Mouse (Mus musculus): ENCODE data around the gene Palmd. TPM values are rescaled to one million over a fixed set of nuclear protein-coding genes. Genes with fewer than 3 reads are reported as not detected.

Palmd gene
- polyA plus RNA-seq, 1 experiment from 2014 or later: 9.0 TPM

DNA sequence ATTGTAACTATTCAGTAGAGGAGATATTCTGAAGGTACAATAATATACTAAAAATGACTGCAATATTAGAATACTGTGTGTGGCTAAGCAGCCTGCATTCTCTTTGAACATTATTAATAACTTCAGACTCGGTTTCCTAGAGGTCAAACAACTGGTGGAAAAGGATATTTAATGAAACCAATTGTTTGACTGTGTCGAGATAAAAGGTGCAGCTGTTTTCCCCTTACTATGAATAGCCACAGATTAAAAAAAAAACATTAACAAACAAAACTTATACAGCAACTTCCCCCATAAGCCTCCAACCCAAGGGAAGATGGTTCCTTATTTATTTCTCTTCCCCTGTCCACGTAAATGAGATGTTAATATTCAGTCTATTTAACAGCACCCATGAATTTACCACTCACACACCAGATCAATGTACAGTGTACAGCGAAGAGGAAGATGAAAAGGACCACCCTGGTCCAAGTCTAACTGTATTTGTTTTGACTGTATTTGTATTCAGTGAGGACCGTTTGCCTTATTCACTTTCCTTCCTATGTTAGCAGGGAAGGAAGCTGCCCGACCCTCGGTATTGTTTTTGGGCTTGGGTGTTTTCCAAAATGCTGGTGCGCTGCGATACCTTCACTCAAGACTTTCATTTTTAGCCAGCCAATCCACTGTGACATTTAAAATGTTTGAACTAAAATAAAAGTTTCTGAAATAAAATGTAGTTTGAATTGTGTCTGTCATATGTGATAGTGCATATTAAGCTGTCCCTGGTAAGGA lies 13.2 kb upstream of the Palmd start:
- 53% methylated on average over 9 of the region's 9 CpGs for WGBS
- no peaks in the 10 kb centered on the region for H3K27me3 ChIP-seq
- no peak overlapping the region for H3K9ac ChIP-seq
- peak overlapping the region; percentile 5; the same call in 1 of the 2 replicates for H3K4me2 ChIP-seq
- no peaks in the 10 kb centered on the region for H3K36me3 ChIP-seq
- H3K27ac ChIP-seq: peak overlapping the region; percentile 47; the same call in 1 of the 2 replicates
- no peak for ATAC-seq (ENCODE audit: borderline replicate concordance, extremely low read depth, low FRiP score, low TSS enrichment)
- 0 out of 2 replicates have a peak, but pooled peaks cover 4% of the 10 kb centered on the region for H3K4me1 ChIP-seq
- H3K9me3 ChIP-seq: no peaks in the 10 kb centered on the region
- no peak overlapping the region for H3K4me3 ChIP-seq

DNA sequence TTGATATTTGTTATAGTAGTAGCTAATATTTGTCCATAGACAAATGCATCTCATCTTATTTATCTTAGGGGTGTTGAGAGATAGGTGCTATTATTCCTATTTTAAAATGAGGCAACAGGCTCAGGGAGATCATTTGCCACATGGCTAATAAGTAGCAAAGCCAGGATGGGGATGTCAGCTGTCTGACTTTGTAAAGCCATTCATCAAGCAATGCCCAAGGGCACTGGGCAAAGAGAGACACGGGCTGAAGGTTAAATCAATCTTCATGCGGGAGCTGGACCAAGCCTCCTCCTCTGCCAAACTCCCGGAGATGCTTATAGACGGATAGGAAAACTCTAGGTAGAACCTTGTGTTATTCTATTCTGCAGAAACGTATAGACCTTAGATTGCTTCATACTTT lies 999 bp upstream of the Palmd start:
- WGBS: 70% methylated on average over 5 of the region's 5 CpGs
- peaks cover 12% of the 10 kb centered on the region; the same call in 1 of the 2 replicates for H3K4me1 ChIP-seq
- no peak overlapping the region for H3K4me2 ChIP-seq

DNA sequence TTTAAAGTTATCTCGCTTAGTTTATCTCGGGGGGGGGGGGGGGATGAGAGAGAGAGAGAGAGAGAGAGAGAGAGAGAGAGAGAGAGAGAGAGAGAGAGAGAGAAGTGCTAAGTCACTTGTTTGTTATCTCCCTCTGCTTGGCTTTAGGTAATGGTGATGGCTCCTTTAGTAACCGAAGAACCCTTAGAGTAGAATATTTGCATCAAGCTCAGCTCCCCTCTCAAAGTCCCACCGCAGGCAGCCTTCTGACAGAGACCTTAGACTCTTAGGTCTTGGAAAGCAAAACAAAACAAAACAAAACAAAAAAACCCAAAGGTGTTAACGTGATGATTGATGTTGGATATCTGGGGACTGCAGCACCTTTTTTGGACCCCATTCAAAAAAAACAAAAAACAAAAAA lies 216 bp upstream of the Palmd start:
- no peak for ATAC-seq (ENCODE audit: borderline replicate concordance, extremely low read depth, low FRiP score, low TSS enrichment)
- peaks cover 5% of the 10 kb centered on the region; the same call in 1 of the 2 replicates for H3K27me3 ChIP-seq
- peak overlapping the region; percentile 38 for H3K4me3 ChIP-seq
- peak overlapping the region; percentile 61 for H3K4me2 ChIP-seq
- H3K27ac ChIP-seq: no peak overlapping the region
- peaks cover 12% of the 10 kb centered on the region; the same call in 1 of the 2 replicates for H3K4me1 ChIP-seq
- H3K9me3 ChIP-seq: no peaks in the 10 kb centered on the region
- 14% methylated on average over 4 of the region's 5 CpGs for WGBS
- no peak overlapping the region for H3K9ac ChIP-seq
- H3K36me3 ChIP-seq: no peaks in the 10 kb centered on the region

More for the DNA sequence above, 999 bp upstream of the Palmd start:
- peaks cover 5% of the 10 kb centered on the region; the same call in 1 of the 2 replicates for H3K27me3 ChIP-seq
- H3K36me3 ChIP-seq: no peaks in the 10 kb centered on the region
- no peak for ATAC-seq (ENCODE audit: borderline replicate concordance, extremely low read depth, low FRiP score, low TSS enrichment)
- H3K4me3 ChIP-seq: no peak overlapping the region
- H3K27ac ChIP-seq: no peak overlapping the region
- no peaks in the 10 kb centered on the region for H3K9me3 ChIP-seq
- no peak overlapping the region for H3K9ac ChIP-seq

DNA sequence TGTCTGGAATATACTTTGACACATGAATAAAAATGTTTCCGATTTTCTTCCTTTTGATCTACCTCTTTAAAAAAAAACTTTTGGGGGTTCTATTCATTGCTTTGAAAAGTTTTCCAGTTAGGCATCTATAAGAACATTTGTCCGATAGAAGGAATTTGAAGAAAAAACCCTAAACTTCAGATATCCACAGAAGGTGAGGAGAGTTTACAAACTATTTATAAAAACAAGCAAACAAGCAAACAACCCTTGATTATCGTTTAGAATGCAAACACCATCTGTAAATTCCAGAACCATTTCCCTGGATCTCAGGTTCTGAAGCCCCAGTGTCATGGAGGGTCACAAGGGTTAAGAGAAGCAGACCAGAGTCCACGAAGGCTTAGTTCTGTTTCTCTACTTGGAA lies 820 bp downstream of the Palmd start, which contains the start of gene 4930455H04Rik:
4930455H04Rik (plus strand) TSS at position 301 of the 400 bp plus-strand sequence.
- no peak for ATAC-seq (ENCODE audit: borderline replicate concordance, extremely low read depth, low FRiP score, low TSS enrichment)
- Histone ChIP-seq H3K4me3 (peak within 1 kb of the TSS; percentile 38), H3K4me1 (peaks cover 12% of the 10 kb centered on the region; the same call in 1 of the 2 replicates), H3K27me3 (peaks cover 5% of the 10 kb centered on the region; the same call in 1 of the 2 replicates), H3K9ac (peak within 1 kb of the TSS; percentile 31), H3K4me2 (peak within 1 kb of the TSS; percentile 61), H3K36me3 (no peaks in the 10 kb centered on the region), H3K27ac (peak within 1 kb of the TSS; percentile 37; the same call in 1 of the 2 replicates), H3K9me3 (no peaks in the 10 kb centered on the region)
- 55% methylated on average over 4 of the region's 4 CpGs for WGBS

DNA sequence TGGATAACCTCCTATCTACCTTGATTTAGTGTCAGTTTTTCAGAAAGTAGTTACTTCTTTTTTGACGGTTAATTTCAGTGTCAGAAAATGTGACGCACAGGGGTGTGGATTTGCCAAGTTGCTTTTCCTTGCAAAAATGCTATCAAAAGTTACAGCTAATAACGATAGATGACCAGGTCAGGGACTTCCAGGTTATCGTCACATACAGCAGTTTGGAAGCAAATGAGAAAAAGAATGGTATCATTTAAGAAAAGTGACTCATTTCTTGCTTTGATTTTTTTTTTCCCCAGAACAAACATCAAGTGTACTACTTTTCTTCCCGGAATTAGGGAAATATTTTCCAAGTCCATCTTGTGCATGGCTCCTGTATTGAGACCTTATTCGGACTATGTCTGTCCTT lies 1.4 kb downstream of the Palmd start:
- Histone ChIP-seq H3K9ac (no peak overlapping the region), H3K9me3 (no peaks in the 10 kb centered on the region), H3K4me3 (peak overlapping the region; percentile 8; the same call in 1 of the 2 replicates), H3K27me3 (peaks cover 5% of the 10 kb centered on the region; the same call in 1 of the 2 replicates), H3K4me1 (peaks cover 12% of the 10 kb centered on the region; the same call in 1 of the 2 replicates), H3K4me2 (peak overlapping the region; percentile 32), H3K27ac (no peak overlapping the region), H3K36me3 (no peaks in the 10 kb centered on the region)
- no peak for ATAC-seq (ENCODE audit: borderline replicate concordance, extremely low read depth, low FRiP score, low TSS enrichment)
- WGBS: 78% methylated on average over 6 of the region's 6 CpGs

DNA sequence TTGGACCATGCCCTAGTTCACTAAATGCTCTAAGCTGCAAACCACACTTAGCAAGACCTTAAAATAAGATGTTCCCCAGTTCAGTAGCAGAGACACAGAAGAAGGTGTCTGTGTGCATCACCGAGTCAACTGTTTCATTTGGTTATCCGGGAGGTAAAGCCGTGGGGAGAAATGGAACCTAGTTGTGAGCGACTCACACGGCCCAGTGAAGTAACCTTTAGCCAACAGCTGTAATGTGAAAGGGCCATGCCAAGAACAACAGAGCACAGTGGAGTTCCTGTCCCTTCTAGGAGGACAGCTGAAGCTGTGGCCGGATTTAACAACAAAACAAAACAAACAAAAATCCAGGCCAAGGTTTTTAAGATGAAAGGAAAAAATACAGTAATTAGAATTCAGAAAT lies 2.0 kb downstream of the Palmd start:
- Histone ChIP-seq H3K4me2 (peak overlapping the region; percentile 32), H3K36me3 (no peaks in the 10 kb centered on the region), H3K9me3 (no peaks in the 10 kb centered on the region), H3K27ac (peak overlapping the region; percentile 7; the same call in 1 of the 2 replicates), H3K4me1 (peaks cover 12% of the 10 kb centered on the region; the same call in 1 of the 2 replicates), H3K9ac (no peak overlapping the region), H3K27me3 (peaks cover 5% of the 10 kb centered on the region; the same call in 1 of the 2 replicates), H3K4me3 (no peak overlapping the region; the same call in 1 of the 2 replicates)
- ATAC-seq (ENCODE audit: borderline replicate concordance, extremely low read depth, low FRiP score, low TSS enrichment): no peak
- WGBS: 38% methylated on average over 6 of the region's 6 CpGs

DNA sequence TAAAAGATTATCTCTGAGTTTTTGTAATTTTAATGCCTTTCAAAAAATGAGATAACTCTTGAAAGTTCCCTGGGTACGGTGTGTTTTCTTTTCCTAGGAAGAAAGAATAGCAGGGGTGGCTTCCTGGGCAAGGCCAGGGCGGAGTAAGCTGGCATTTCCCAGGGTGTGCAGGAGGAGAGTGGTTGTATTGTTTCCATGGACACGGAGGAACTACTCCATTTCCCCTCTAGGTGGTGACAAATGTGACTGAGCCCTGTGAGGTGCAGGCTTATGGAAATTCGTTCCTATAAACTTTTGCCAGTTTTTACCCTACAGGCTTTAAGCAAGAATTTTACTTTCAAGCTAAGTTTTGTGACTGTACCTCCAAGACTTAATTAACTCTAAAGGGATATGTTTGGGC lies 2.6 kb downstream of the Palmd start:
- Histone ChIP-seq H3K4me2 (no peak overlapping the region; the same call in 1 of the 2 replicates), H3K4me3 (no peak overlapping the region)

DNA sequence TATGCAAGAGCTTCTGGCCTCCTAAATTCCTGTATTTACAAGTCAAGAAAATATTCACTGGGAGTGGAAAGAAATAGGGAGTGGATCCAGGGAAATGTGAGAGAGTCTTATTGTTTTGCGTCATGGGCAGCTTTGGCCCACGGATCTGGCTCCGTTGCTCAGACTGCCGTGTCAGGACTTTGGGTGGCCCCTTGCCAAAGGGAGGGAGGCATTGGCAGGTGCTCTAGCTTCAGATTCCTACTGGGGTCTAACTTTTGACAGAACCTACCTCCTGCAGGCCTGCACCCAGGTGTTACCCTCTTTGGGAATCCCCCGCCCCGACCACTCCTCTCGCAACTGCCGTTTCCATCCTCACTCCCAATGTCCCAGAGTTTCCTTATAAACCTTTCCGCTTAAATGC lies 4.4 kb downstream of the Palmd start:
- H3K4me1 ChIP-seq: peaks cover 12% of the 10 kb centered on the region; the same call in 1 of the 2 replicates
- H3K9ac ChIP-seq: no peak overlapping the region
- H3K27me3 ChIP-seq: peaks cover 5% of the 10 kb centered on the region; the same call in 1 of the 2 replicates
- H3K9me3 ChIP-seq: no peaks in the 10 kb centered on the region
- no peak overlapping the region for H3K4me2 ChIP-seq
- no peak overlapping the region for H3K4me3 ChIP-seq
- H3K27ac ChIP-seq: no peak overlapping the region
- WGBS: 85% methylated on average over 9 of the region's 9 CpGs
- no peaks in the 10 kb centered on the region for H3K36me3 ChIP-seq
- no peak for ATAC-seq (ENCODE audit: borderline replicate concordance, extremely low read depth, low FRiP score, low TSS enrichment)

More for the DNA sequence above, 2.6 kb downstream of the Palmd start:
- H3K27me3 ChIP-seq: peaks cover 5% of the 10 kb centered on the region; the same call in 1 of the 2 replicates
- no peak overlapping the region for H3K9ac ChIP-seq
- H3K27ac ChIP-seq: no peak overlapping the region
- H3K36me3 ChIP-seq: no peaks in the 10 kb centered on the region
- no peaks in the 10 kb centered on the region for H3K9me3 ChIP-seq
- ATAC-seq (ENCODE audit: borderline replicate concordance, extremely low read depth, low FRiP score, low TSS enrichment): peak; percentile 59; the same call in 1 of the 2 replicates
- 19% methylated on average over 4 of the region's 4 CpGs for WGBS
- peaks cover 12% of the 10 kb centered on the region; the same call in 1 of the 2 replicates for H3K4me1 ChIP-seq

DNA sequence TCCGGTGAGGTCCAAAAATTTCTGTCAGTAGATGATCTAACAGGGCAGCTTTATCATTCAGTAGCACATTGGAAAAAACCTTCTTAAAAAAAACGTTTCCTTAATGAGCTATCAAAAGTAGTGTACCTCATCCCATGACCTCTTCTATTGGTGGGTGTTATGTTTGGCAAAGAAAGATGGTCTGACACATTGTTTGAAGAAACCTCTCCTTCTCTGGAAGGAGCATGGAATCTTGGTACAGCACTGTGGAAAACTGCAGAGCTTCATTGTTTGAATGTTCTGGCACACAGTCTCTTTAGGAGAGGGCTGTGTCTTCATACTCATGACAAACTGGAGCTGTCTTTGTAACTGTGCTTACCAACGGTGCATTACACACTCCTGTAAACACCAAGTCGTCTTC lies 5.6 kb downstream of the Palmd start:
- Histone ChIP-seq H3K36me3 (no peaks in the 10 kb centered on the region), H3K9ac (no peak overlapping the region), H3K27me3 (peaks cover 5% of the 10 kb centered on the region; the same call in 1 of the 2 replicates), H3K4me1 (peaks cover 7% of the 10 kb centered on the region; the same call in 1 of the 2 replicates), H3K4me3 (no peak overlapping the region), H3K4me2 (no peak overlapping the region), H3K27ac (no peak overlapping the region), H3K9me3 (no peaks in the 10 kb centered on the region)
- WGBS: 45% methylated on average over 4 of the region's 4 CpGs
- ATAC-seq (ENCODE audit: borderline replicate concordance, extremely low read depth, low FRiP score, low TSS enrichment): peak; percentile 25; the same call in 1 of the 2 replicates

DNA sequence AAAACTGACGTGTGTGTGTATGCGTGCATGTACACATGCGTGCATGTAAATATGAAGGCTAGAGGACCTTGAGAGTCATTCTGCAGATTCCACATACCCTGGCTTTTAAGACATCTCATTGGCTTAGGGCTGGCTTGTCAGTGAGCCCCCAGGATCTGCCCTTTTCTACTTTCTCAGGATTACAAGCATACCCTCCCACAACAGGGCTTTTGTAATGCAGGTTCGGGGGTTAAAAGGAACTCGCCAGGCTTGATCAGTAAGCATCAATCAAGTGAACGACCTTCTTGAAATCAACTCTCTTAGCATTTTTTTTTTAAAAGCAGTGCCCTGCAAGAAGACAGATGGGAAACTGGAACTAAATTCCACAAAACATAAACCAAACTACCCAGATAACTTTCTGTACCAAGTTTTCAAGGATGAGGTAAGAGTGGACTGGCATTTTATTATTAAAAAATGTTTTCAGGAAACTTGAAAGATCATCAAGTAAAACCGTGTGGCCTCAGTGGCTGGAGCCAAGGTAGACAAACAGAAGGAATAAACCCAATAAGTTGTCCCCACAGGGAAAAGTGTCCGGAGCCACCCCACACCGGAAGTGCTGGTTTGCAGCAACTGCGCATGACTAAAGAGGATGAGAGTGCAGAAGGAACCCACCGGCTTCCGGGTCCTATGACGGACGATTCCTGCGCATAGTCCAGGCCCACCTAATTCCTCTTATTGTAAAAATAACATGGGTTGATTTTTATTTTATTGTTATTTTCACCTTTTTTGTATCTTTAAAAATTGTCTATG lies 7.2 kb downstream of the Palmd start:
- Histone ChIP-seq H3K9ac (no peak overlapping the region), H3K4me2 (no peak overlapping the region), H3K27me3 (no peaks in the 10 kb centered on the region), H3K27ac (no peak overlapping the region), H3K4me3 (no peak overlapping the region), H3K36me3 (no peaks in the 10 kb centered on the region), H3K4me1 (0 out of 2 replicates have a peak, but pooled peaks cover under 1% of the 10 kb centered on the region), H3K9me3 (no peaks in the 10 kb centered on the region)
- WGBS: 77% methylated on average over 15 of the region's 15 CpGs
- no peak for ATAC-seq (ENCODE audit: borderline replicate concordance, extremely low read depth, low FRiP score, low TSS enrichment)

DNA sequence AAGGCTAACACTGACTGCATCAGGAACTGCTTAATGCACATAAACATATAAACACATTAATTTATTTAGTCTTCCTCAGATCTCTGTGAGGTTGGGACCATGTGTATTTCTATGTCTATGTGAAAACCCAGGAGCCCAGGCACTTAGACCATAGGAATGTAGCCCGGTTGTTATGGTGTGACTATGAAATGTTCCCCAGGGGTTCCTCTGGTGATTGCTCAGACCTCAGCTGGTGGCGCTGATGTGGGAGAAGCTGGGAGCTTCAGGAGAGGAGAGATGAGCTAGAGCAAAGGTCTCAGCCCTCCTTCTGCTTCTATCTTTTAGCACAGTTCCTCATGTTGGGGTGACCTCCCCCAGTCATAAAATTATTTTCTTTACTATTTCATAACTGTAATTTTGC lies 8.4 kb downstream of the Palmd start:
- Histone ChIP-seq H3K36me3 (no peaks in the 10 kb centered on the region), H3K27me3 (no peaks in the 10 kb centered on the region), H3K4me2 (no peak overlapping the region), H3K27ac (no peak overlapping the region), H3K9me3 (no peaks in the 10 kb centered on the region), H3K4me3 (no peak overlapping the region), H3K9ac (no peak overlapping the region), H3K4me1 (no peaks in the 10 kb centered on the region)
- ATAC-seq (ENCODE audit: borderline replicate concordance, extremely low read depth, low FRiP score, low TSS enrichment): no peak
- WGBS: 80% methylated on average over 2 of the region's 2 CpGs

Measured in lung, embryonic 15.5 days (tissue).